Mouse (Mus musculus): Measurements from ENCODE around the gene Gm20388. TPM values are rescaled to one million over a fixed set of nuclear protein-coding genes. Genes with fewer than 3 reads are reported as not detected.
A peak's percentile ranks its signal among the peaks of the same experiment; 100 is the strongest.
"Not testable (repeated sequence)": the region's sequence is repeated elsewhere in the genome, so short reads cannot be mapped to it uniquely, and the experiment has no call there.

Gm20388 gene
- total RNA-seq, 2 experiments from 2014 or later = 18.6 TPM; not detected in 1

GRCm38 (mm10) chr8:120328361-120329022 is 417.9 kb downstream of the Gm20388 start:
- intact Hi-C loops (cut with DNase I) = no loop called here
- DNase-seq (ENCODE audit: low spot score in 2 of 2) = no peak

- peak in 1 of 2 experiments; percentile 81 for DNase-seq (ENCODE audit: low spot score in 2 of 2)
- intact Hi-C loops (cut with DNase I) = no loop called here
These were observed 418.5 kb downstream of the Gm20388 start for GRCm38 (mm10) chr8:120329030-120329748.

GRCm38 (mm10) chr8:120331027-120331426 is 420.4 kb downstream of the Gm20388 start:
- DNase-seq (ENCODE audit: low spot score in 2 of 2) = no peak
- intact Hi-C loops (cut with DNase I) = no loop called here

- intact Hi-C loops (cut with DNase I) = no loop called here
- DNase-seq (ENCODE audit: low spot score in 2 of 2) = no peak
These were observed 422.0 kb downstream of the Gm20388 start for GRCm38 (mm10) chr8:120332379-120333229.

- no peak for DNase-seq (ENCODE audit: low spot score in 2 of 2)
- intact Hi-C loops (cut with DNase I) = no loop called here
These were observed 423.0 kb downstream of the Gm20388 start for GRCm38 (mm10) chr8:120333681-120334080.

GRCm38 (mm10) chr8:120334261-120334660 is 423.6 kb downstream of the Gm20388 start:
- DNase-seq (ENCODE audit: low spot score in 2 of 2); intact Hi-C loops (cut with DNase I): not testable (repeated sequence)

- intact Hi-C loops (cut with DNase I) = no loop called here
- no peak for DNase-seq (ENCODE audit: low spot score in 2 of 2)
These were observed 424.2 kb downstream of the Gm20388 start for GRCm38 (mm10) chr8:120334878-120335261.

GRCm38 (mm10) chr8:120335262-120336086 is 424.8 kb downstream of the Gm20388 start:
- intact Hi-C loops (cut with DNase I) = no loop called here

GRCm38 (mm10) chr8:120336087-120336380 is 425.4 kb downstream of the Gm20388 start:
- no peak for DNase-seq (ENCODE audit: low spot score in 2 of 2)
- intact Hi-C loops (cut with DNase I) = no loop called here

More at GRCm38 (mm10) chr8:120335262-120336086, 424.8 kb downstream of the Gm20388 start:
- no peak for DNase-seq (ENCODE audit: low spot score in 2 of 2)

GRCm38 (mm10) chr8:120336909-120337555 is 426.4 kb downstream of the Gm20388 start:
- intact Hi-C loops (cut with DNase I) = no loop called here

GRCm38 (mm10) chr8:120337627-120338026 is 427.0 kb downstream of the Gm20388 start:
- DNase-seq (ENCODE audit: low spot score in 2 of 2) = no peak
- intact Hi-C loops (cut with DNase I) = no loop called here

More at GRCm38 (mm10) chr8:120336909-120337555, 426.4 kb downstream of the Gm20388 start:
- no peak for DNase-seq (ENCODE audit: low spot score in 2 of 2)

- intact Hi-C loops (cut with DNase I) = no loop called here
These were observed 428.0 kb downstream of the Gm20388 start for GRCm38 (mm10) chr8:120338678-120339077.

GRCm38 (mm10) chr8:120339743-120340142 is 429.1 kb downstream of the Gm20388 start:
- no peak for DNase-seq (ENCODE audit: low spot score in 2 of 2)
- intact Hi-C loops (cut with DNase I) = no loop called here

More at GRCm38 (mm10) chr8:120338678-120339077, 428.0 kb downstream of the Gm20388 start:
- DNase-seq (ENCODE audit: low spot score in 2 of 2) = peak in 1 of 2 experiments; percentile 30

- DNase-seq (ENCODE audit: low spot score in 2 of 2) = no peak
- intact Hi-C loops (cut with DNase I) = no loop called here
These were observed 430.5 kb downstream of the Gm20388 start for GRCm38 (mm10) chr8:120341124-120341523.

- intact Hi-C loops (cut with DNase I) = no loop called here
- no peak for DNase-seq (ENCODE audit: low spot score in 2 of 2)
These were observed 432.4 kb downstream of the Gm20388 start for GRCm38 (mm10) chr8:120342847-120343548.

- DNase-seq (ENCODE audit: low spot score in 2 of 2) = no peak
- intact Hi-C loops (cut with DNase I) = no loop called here
These were observed 432.9 kb downstream of the Gm20388 start for GRCm38 (mm10) chr8:120343582-120343981.

GRCm38 (mm10) chr8:120344166-120344565 is 433.5 kb downstream of the Gm20388 start:
- intact Hi-C loops (cut with DNase I) = no loop called here
- no peak for DNase-seq (ENCODE audit: low spot score in 2 of 2)

GRCm38 (mm10) chr8:120344583-120344982 is 433.9 kb downstream of the Gm20388 start:
- intact Hi-C loops (cut with DNase I) = no loop called here

More at GRCm38 (mm10) chr8:120344583-120344982, 433.9 kb downstream of the Gm20388 start:
- DNase-seq (ENCODE audit: low spot score in 2 of 2) = no peak
